Mouse (Mus musculus): Measurements from ENCODE around the gene Nfix. TPM values are rescaled to one million over a fixed set of nuclear protein-coding genes. Genes with fewer than 3 reads are reported as not detected.

The Nfix gene
- polyA plus RNA-seq, 1 experiment from 2014 or later: 145 TPM

- H3K9ac ChIP-seq: peak overlapping the region; percentile 47
- peaks cover 59% of the 10 kb centered on the region for H3K4me1 ChIP-seq
- H3K4me2 ChIP-seq: peak overlapping the region; percentile 56
- no peaks in the 10 kb centered on the region for H3K9me3 ChIP-seq (replicated peaks)
- ATAC-seq: no peak
- peaks cover 25% of the 10 kb centered on the region for H3K36me3 ChIP-seq (ENCODE audit: poor library complexity, severe bottlenecking)
- whole genome bisulfite sequencing: 10% methylated on average over 38 of the region's 38 CpGs
- H3K27ac ChIP-seq: peak overlapping the region; percentile 88
- peak overlapping the region; percentile 15 for H3K4me3 ChIP-seq
- peaks cover 71% of the 10 kb centered on the region for H3K27me3 ChIP-seq
Observed at GRCm38 (mm10) chr8:84703466-84704249, 96.5 kb downstream of the Nfix start.

- peaks cover 30% of the 10 kb centered on the region for H3K36me3 ChIP-seq (ENCODE audit: poor library complexity, severe bottlenecking)
- H3K27me3 ChIP-seq: peaks cover 66% of the 10 kb centered on the region
- no peak overlapping the region for H3K9ac ChIP-seq
- no peak overlapping the region for H3K4me3 ChIP-seq
- H3K27ac ChIP-seq: no peak overlapping the region
- H3K4me2 ChIP-seq: no peak overlapping the region
- no peak for ATAC-seq
- H3K9me3 ChIP-seq (replicated peaks): no peaks in the 10 kb centered on the region
- 88% methylated on average over 6 of the region's 6 CpGs for whole genome bisulfite sequencing
- H3K4me1 ChIP-seq: peaks cover 54% of the 10 kb centered on the region
Observed at GRCm38 (mm10) chr8:84702963-84703465, 97.1 kb downstream of the Nfix start.

GRCm38 (mm10) chr8:84702561-84702960 is 97.6 kb downstream of the Nfix start:
- Histone ChIP-seq H3K4me3 (no peak overlapping the region), H3K4me2 (no peak overlapping the region)
- 71% methylated on average over 9 of the region's 9 CpGs for WGBS

GRCm38 (mm10) chr8:84700941-84701911 is 98.9 kb downstream of the Nfix start, which contains the start of gene Lyl1:
Gene Lyl1 (plus strand): TSS chr8:84701457.
- H3K4me1 ChIP-seq: peaks cover 36% of the 10 kb centered on the region
- peak within 1 kb of the TSS; percentile 63 for H3K27ac ChIP-seq
- no peak for ATAC-seq
- H3K27me3 ChIP-seq: peaks cover 49% of the 10 kb centered on the region
- H3K9me3 ChIP-seq (replicated peaks): no peaks in the 10 kb centered on the region
- H3K4me3 ChIP-seq: no peak within 1 kb of the TSS
- H3K4me2 ChIP-seq: peak within 1 kb of the TSS; percentile 14; the same call in 1 of the 2 replicates
- 13% methylated on average over 32 of the region's 34 CpGs for WGBS
- H3K36me3 ChIP-seq (ENCODE audit: poor library complexity, severe bottlenecking): peaks cover 41% of the 10 kb centered on the region
- peak within 1 kb of the TSS; percentile 41 for H3K9ac ChIP-seq

More at GRCm38 (mm10) chr8:84702561-84702960, 97.6 kb downstream of the Nfix start:
- Histone ChIP-seq H3K9me3 (replicated peaks) (no peaks in the 10 kb centered on the region), H3K27ac (0 out of 2 replicates have a peak overlapping the region, but pooled peaks have one; percentile 12), H3K36me3 (ENCODE audit: poor library complexity, severe bottlenecking) (peaks cover 30% of the 10 kb centered on the region), H3K9ac (no peak overlapping the region), H3K27me3 (peaks cover 61% of the 10 kb centered on the region), H3K4me1 (peaks cover 49% of the 10 kb centered on the region)
- no peak for ATAC-seq

GRCm38 (mm10) chr8:84700526-84700925 is 99.6 kb downstream of the Nfix start:
- H3K27ac ChIP-seq: peak overlapping the region; percentile 63
- H3K9me3 ChIP-seq (replicated peaks): no peaks in the 10 kb centered on the region
- no peak overlapping the region for H3K9ac ChIP-seq
- H3K4me2 ChIP-seq: no peak overlapping the region
- H3K4me1 ChIP-seq: peaks cover 32% of the 10 kb centered on the region
- H3K27me3 ChIP-seq: peaks cover 47% of the 10 kb centered on the region
- no peak for ATAC-seq
- peaks cover 43% of the 10 kb centered on the region for H3K36me3 ChIP-seq (ENCODE audit: poor library complexity, severe bottlenecking)
- 86% methylated on average over 5 of the region's 5 CpGs for WGBS
- H3K4me3 ChIP-seq: no peak overlapping the region

- Histone ChIP-seq H3K9ac (no peak overlapping the region), H3K27ac (peak overlapping the region; percentile 63), H3K9me3 (replicated peaks) (no peaks in the 10 kb centered on the region), H3K27me3 (peaks cover 41% of the 10 kb centered on the region), H3K4me3 (no peak overlapping the region), H3K36me3 (ENCODE audit: poor library complexity, severe bottlenecking) (peaks cover 49% of the 10 kb centered on the region), H3K4me2 (no peak overlapping the region), H3K4me1 (peaks cover 26% of the 10 kb centered on the region)
- 64% methylated on average over 7 of the region's 7 CpGs for WGBS
- ATAC-seq: no peak
Observed at GRCm38 (mm10) chr8:84699861-84700322, 100.3 kb downstream of the Nfix start.

GRCm38 (mm10) chr8:84698929-84699401 is 101.2 kb downstream of the Nfix start:
- Histone ChIP-seq H3K27me3 (peaks cover 31% of the 10 kb centered on the region), H3K4me1 (peaks cover 19% of the 10 kb centered on the region), H3K4me2 (no peak overlapping the region), H3K9ac (no peak overlapping the region), H3K36me3 (ENCODE audit: poor library complexity, severe bottlenecking) (peaks cover 50% of the 10 kb centered on the region), H3K9me3 (replicated peaks) (no peaks in the 10 kb centered on the region), H3K27ac (peak overlapping the region; percentile 25), H3K4me3 (no peak overlapping the region)
- 97% methylated on average over 9 of the region's 9 CpGs for WGBS
- no peak for ATAC-seq

GRCm38 (mm10) chr8:84698288-84698687 is 101.9 kb downstream of the Nfix start:
- Histone ChIP-seq H3K4me1 (peaks cover 13% of the 10 kb centered on the region; the same call in 1 of the 2 replicates), H3K9me3 (replicated peaks) (no peaks in the 10 kb centered on the region), H3K27ac (no peak overlapping the region; the same call in 1 of the 2 replicates), H3K4me3 (no peak overlapping the region), H3K9ac (no peak overlapping the region), H3K4me2 (no peak overlapping the region), H3K36me3 (ENCODE audit: poor library complexity, severe bottlenecking) (peaks cover 50% of the 10 kb centered on the region), H3K27me3 (peaks cover 25% of the 10 kb centered on the region)
- no peak for ATAC-seq
- 94% methylated on average over 5 of the region's 5 CpGs for WGBS

- Histone ChIP-seq H3K4me3 (no peak overlapping the region), H3K27me3 (peaks cover 16% of the 10 kb centered on the region), H3K4me1 (peaks cover 12% of the 10 kb centered on the region; the same call in 1 of the 2 replicates), H3K36me3 (ENCODE audit: poor library complexity, severe bottlenecking) (peaks cover 53% of the 10 kb centered on the region), H3K9me3 (replicated peaks) (no peaks in the 10 kb centered on the region), H3K9ac (no peak overlapping the region), H3K27ac (no peak overlapping the region), H3K4me2 (no peak overlapping the region)
- ATAC-seq: peak; percentile 13; the same call in 1 of the 2 replicates
- WGBS: 83% methylated on average over 14 of the region's 14 CpGs
Observed at GRCm38 (mm10) chr8:84697166-84698130, 102.7 kb downstream of the Nfix start.

- Histone ChIP-seq H3K4me2 (no peak overlapping the region), H3K9me3 (replicated peaks) (no peaks in the 10 kb centered on the region), H3K4me3 (no peak overlapping the region), H3K9ac (no peak overlapping the region), H3K27ac (no peak overlapping the region), H3K27me3 (no peaks in the 10 kb centered on the region), H3K4me1 (peaks cover 3% of the 10 kb centered on the region), H3K36me3 (ENCODE audit: poor library complexity, severe bottlenecking) (peaks cover 66% of the 10 kb centered on the region)
- 94% methylated on average over 6 of the region's 6 CpGs for WGBS
- ATAC-seq: no peak
Observed at GRCm38 (mm10) chr8:84695140-84695539, 105.0 kb downstream of the Nfix start.

GRCm38 (mm10) chr8:84693332-84693731 is 106.8 kb downstream of the Nfix start:
- peaks cover 52% of the 10 kb centered on the region for H3K36me3 ChIP-seq (ENCODE audit: poor library complexity, severe bottlenecking)
- no peak overlapping the region for H3K27ac ChIP-seq
- peaks cover 16% of the 10 kb centered on the region for H3K4me1 ChIP-seq
- H3K9ac ChIP-seq: no peak overlapping the region
- H3K9me3 ChIP-seq (replicated peaks): no peaks in the 10 kb centered on the region
- WGBS: 67% methylated on average over 4 of the region's 4 CpGs
- no peak for ATAC-seq
- H3K27me3 ChIP-seq: no peaks in the 10 kb centered on the region
- no peak overlapping the region for H3K4me3 ChIP-seq
- no peak overlapping the region for H3K4me2 ChIP-seq
